ENCODE assay signal across 1 mouse cellular context in the genomic region with DNA sequence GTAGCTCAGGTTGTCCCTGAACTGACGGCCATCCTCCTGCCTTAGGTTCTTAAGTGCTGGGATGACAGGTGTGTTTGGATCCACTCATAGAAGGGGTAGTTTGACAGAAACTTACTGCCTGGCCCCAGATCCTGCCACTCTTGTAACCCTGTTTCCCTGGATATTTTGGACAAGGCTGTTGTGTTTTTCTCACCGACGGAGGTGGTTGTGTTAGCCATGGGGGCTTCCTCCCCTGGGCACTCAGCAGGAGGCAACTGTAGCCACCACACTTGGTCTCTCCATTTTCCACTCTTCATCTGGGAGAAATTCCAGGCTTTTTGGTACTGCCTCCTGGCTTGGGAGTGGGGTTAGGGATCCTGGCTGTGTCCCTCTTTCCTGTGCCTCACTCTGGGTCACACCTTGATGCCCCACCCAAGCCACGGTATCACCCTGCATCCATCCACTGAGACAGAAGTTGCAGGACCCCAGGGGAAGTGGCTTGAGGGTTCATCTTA.
TF ChIP-seq lines count a peak whose summit lies in the region.

No protein-coding gene starts in this region.

TF ChIP-seq in MEL, 35 proteins besides CTCF, POLR2A, EP300 and RAD21:
- TF ChIP-seq ZMIZ1 (IDR thresholded peaks at IDR 0.05; ENCODE audit: low read depth, low read length) = no peak
- TF ChIP-seq JUND (IDR thresholded peaks at IDR 0.05; ENCODE audit: low read depth, low read length) = no peak
- TF ChIP-seq SIN3A (IDR thresholded peaks at IDR 0.05; ENCODE audit: low read length) = peak; percentile 11; the same call in 1 of the 2 replicates
- peak; percentile 15; the same call in 1 of the 2 replicates for TF ChIP-seq TBP (IDR thresholded peaks at IDR 0.05; ENCODE audit: low read depth, low read length)
- no peak for TF ChIP-seq SMC3 (IDR thresholded peaks at IDR 0.05; ENCODE audit: low read depth, low read length)
